Mouse (Mus musculus): ENCODE results near the gene Ikzf2.
A peak's percentile ranks its signal among the peaks of the same experiment; 100 is the strongest.

Ikzf2 gene

GRCm38 (mm10) chr1:69516144-69516543 is 170.9 kb downstream of the Ikzf2 start:
- no peak for DNase-seq (ENCODE audit: low spot score)

- DNase-seq (ENCODE audit: low spot score) = no peak
These were observed 173.3 kb downstream of the Ikzf2 start for GRCm38 (mm10) chr1:69513595-69514250.

- DNase-seq (ENCODE audit: low spot score) = no peak
These were observed 178.8 kb downstream of the Ikzf2 start for GRCm38 (mm10) chr1:69508275-69508674.

DNA sequence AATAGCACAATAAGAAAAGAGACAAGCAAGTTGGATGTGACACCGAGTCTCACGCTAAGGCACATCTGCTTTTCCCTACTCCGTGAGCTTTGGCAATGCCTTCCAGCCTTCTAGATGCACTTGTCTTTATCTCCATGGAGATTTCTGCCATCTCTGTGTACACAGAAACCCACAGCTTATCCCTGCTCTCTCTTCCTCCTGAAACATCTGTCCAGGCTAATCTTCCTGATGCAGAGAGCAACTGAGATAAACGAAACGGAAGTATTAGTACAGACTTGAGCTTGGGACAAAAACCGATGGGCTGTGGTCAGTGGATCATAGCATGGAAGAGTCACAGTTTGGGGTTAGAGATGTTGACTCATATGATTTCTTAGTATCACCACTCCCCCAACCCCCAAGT is 179.5 kb downstream of the Ikzf2 start:
- DNase-seq (ENCODE audit: low spot score) = no peak

- DNase-seq (ENCODE audit: low spot score) = no peak
These were observed 180.4 kb downstream of the Ikzf2 start for GRCm38 (mm10) chr1:69506615-69507159.

- no peak for DNase-seq (ENCODE audit: low spot score)
These were observed 181.0 kb downstream of the Ikzf2 start for GRCm38 (mm10) chr1:69506011-69506410.

GRCm38 (mm10) chr1:69500388-69500787 is 186.7 kb downstream of the Ikzf2 start:
- no peak for DNase-seq (ENCODE audit: low spot score)

DNA sequence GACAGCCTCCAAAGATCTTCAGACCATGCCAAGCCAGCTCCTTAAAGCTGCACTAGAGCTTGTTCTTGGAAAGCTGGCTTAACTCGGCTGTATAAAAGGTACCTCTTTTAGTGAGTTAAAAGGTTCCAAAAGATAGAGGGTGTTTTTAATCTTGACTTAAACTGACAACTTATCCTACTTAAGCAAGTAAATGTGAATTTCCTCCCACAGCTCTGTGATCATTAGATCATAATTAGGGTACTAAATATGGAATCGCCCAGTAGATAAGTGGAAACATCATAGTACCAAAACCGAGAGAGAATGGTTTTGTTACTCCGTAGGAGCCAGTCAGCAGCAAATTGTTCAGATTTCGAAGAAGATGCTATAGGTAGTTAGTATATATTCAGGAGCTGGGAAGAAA is 187.4 kb downstream of the Ikzf2 start:
- no peak for DNase-seq (ENCODE audit: low spot score)

- DNase-seq (ENCODE audit: low spot score) = peak; percentile 71
These were observed 188.2 kb downstream of the Ikzf2 start for GRCm38 (mm10) chr1:69498862-69499306.

- no peak for DNase-seq (ENCODE audit: low spot score)
These were observed 191.0 kb downstream of the Ikzf2 start for GRCm38 (mm10) chr1:69496055-69496454.

- DNase-seq (ENCODE audit: low spot score) = no peak
These were observed 193.6 kb downstream of the Ikzf2 start for GRCm38 (mm10) chr1:69493309-69494047.

- DNase-seq (ENCODE audit: low spot score) = no peak
These were observed 195.0 kb downstream of the Ikzf2 start for GRCm38 (mm10) chr1:69492013-69492412.

- no peak for DNase-seq (ENCODE audit: low spot score)
These were observed 198.0 kb downstream of the Ikzf2 start for GRCm38 (mm10) chr1:69489026-69489425.

GRCm38 (mm10) chr1:69488625-69489024 is 198.4 kb downstream of the Ikzf2 start:
- no peak for DNase-seq (ENCODE audit: low spot score)

Data from retina, embryonic 14.5 days (tissue).